34 mouse cellular contexts compared by ENCODE assay signal in genomic region chr14:62998977-62999376, GRCm38 (mm10). TPM values are rescaled to one million over a fixed set of nuclear protein-coding genes. Genes with fewer than 3 reads are reported as not detected.
DNase-seq lines count a peak whose midpoint lies in the region; ATAC-seq lines count a peak whose summit lies in the region.
"Had no signal": no experiment of that assay in that cellular context is flagged by ENCODE, and none has a peak within 500 bp of the region (broad histone marks: within the 10 kb centered on the region; RNA-seq: fewer than 3 reads in every experiment).

No protein-coding gene starts in this region.

- no peaks in the 10 kb centered on the region for H3K9me3 ChIP-seq in midbrain, embryonic 11.5 days (ENCODE audit: control insufficient read depth, low read length)
- H3K9me3 ChIP-seq in midbrain, embryonic 13.5 days = no peaks in the 10 kb centered on the region
- H3K9me3 ChIP-seq in hindbrain, embryonic 12.5 days (replicated peaks) = no peaks in the 10 kb centered on the region
- H3K9me3 ChIP-seq: forebrain, embryonic 10.5 days; forebrain, embryonic 13.5 days; hindbrain, embryonic 10.5 days; hindbrain, embryonic 15.5 days; intestine, embryonic 15.5 days had no signal

- H3K9ac ChIP-seq in midbrain, embryonic 11.5 days (ENCODE audit: low read length) = no peak overlapping the region
- no peak overlapping the region for H3K9ac ChIP-seq in midbrain, embryonic 13.5 days (replicated peaks)
- no peak overlapping the region for H3K9ac ChIP-seq in hindbrain, embryonic 12.5 days
- H3K9ac ChIP-seq: forebrain, embryonic 13.5 days; hindbrain, embryonic 15.5 days; intestine, embryonic 15.5 days had no signal

- H3K4me1 ChIP-seq in midbrain, embryonic 11.5 days (ENCODE audit: control insufficient read depth, insufficient read depth, low read length) = no peaks in the 10 kb centered on the region
- H3K4me1 ChIP-seq in midbrain, embryonic 13.5 days (replicated peaks) = no peaks in the 10 kb centered on the region
- H3K4me1 ChIP-seq in hindbrain, embryonic 12.5 days = no peaks in the 10 kb centered on the region
- H3K4me1 ChIP-seq: forebrain, embryonic 10.5 days; forebrain, embryonic 13.5 days; hindbrain, embryonic 10.5 days; hindbrain, embryonic 15.5 days; intestine, embryonic 15.5 days had no signal

- H3K4me2 ChIP-seq in midbrain, embryonic 11.5 days = no peak overlapping the region
- no peak overlapping the region for H3K4me2 ChIP-seq in midbrain, embryonic 13.5 days (replicated peaks)
- H3K4me2 ChIP-seq in hindbrain, embryonic 12.5 days (replicated peaks) = no peak overlapping the region
- H3K4me2 ChIP-seq: forebrain, embryonic 13.5 days; heart, embryonic 11.5 days; hindbrain, embryonic 15.5 days; intestine, embryonic 15.5 days had no signal

- DNase-seq in midbrain, embryonic 11.5 days (ENCODE audit: low spot score, missing footprints) = peak; percentile 2
- no peak for DNase-seq in urinary bladder, postnatal 4 days (ENCODE audit: low spot score in 2 of 2)
- DNase-seq: adrenal gland, adult 8-10 months; adrenal gland, postnatal 25 days; cerebellum, adult 11-12 months; cerebellum, adult 8-10 months; cerebellum, postnatal 10 days; cerebellum, postnatal 36 days; gastrocnemius, postnatal 10 days; gastrocnemius, postnatal 36 days; heart, adult 11 months had no signal

- H3K4me3 ChIP-seq in midbrain, embryonic 11.5 days (ENCODE audit: low read depth, low read length) = no peak overlapping the region
- H3K4me3 ChIP-seq in midbrain, embryonic 13.5 days (replicated peaks) = no peak overlapping the region
- H3K4me3 ChIP-seq in hindbrain, embryonic 12.5 days = no peak overlapping the region
- H3K4me3 ChIP-seq: forebrain, embryonic 10.5 days; forebrain, embryonic 13.5 days; hindbrain, embryonic 10.5 days; hindbrain, embryonic 15.5 days; intestine, embryonic 15.5 days had no signal

- no peak overlapping the region for H3K27ac ChIP-seq in midbrain, embryonic 11.5 days (ENCODE audit: low read depth, low read length)
- no peak overlapping the region for H3K27ac ChIP-seq in midbrain, embryonic 13.5 days
- H3K27ac ChIP-seq in hindbrain, embryonic 12.5 days = no peak overlapping the region
- H3K27ac ChIP-seq: forebrain, embryonic 10.5 days; forebrain, embryonic 13.5 days; hindbrain, embryonic 10.5 days; hindbrain, embryonic 15.5 days; intestine, embryonic 15.5 days had no signal

- no peak for ATAC-seq in midbrain, embryonic 11.5 days (ENCODE audit: low FRiP score)
- ATAC-seq in midbrain, embryonic 13.5 days = no peak
- peak; percentile 92 to 93 for ATAC-seq in hematopoietic stem cell, adult 5-6 weeks (replicated peaks in 1 of 2; ENCODE audit: insufficient read depth in 1 of 2, low FRiP score in 2 of 2, low TSS enrichment in 1 of 2, low read depth in 1 of 2, poor library complexity in 2 of 2, severe bottlenecking in 2 of 2)
- ATAC-seq in megakaryocyte progenitor cell, adult 5-6 weeks (replicated peaks; ENCODE audit: poor library complexity) = peak; percentile 92
- ATAC-seq in hindbrain, embryonic 12.5 days (ENCODE audit: low FRiP score) = no peak
- ATAC-seq: activated CD4-positive, CD25-positive, alpha-beta regulatory T cell, adult 4 months; CD4-positive, CD25-positive, alpha-beta regulatory T cell, adult 4 months; forebrain, embryonic 13.5 days; forebrain, embryonic 16.5 days; intestine, embryonic 15.5 days had no signal

- no peaks in the 10 kb centered on the region for H3K27me3 ChIP-seq in midbrain, embryonic 11.5 days (ENCODE audit: control insufficient read depth, insufficient read depth, low read length)
- H3K27me3 ChIP-seq in midbrain, embryonic 13.5 days = no peaks in the 10 kb centered on the region
- H3K27me3 ChIP-seq in hindbrain, embryonic 12.5 days = no peaks in the 10 kb centered on the region
- H3K27me3 ChIP-seq: forebrain, embryonic 13.5 days; hindbrain, embryonic 15.5 days; intestine, embryonic 15.5 days had no signal

- no peaks in the 10 kb centered on the region for H3K36me3 ChIP-seq in midbrain, embryonic 11.5 days (ENCODE audit: control insufficient read depth, insufficient read depth, low read length)
- no peaks in the 10 kb centered on the region for H3K36me3 ChIP-seq in midbrain, embryonic 13.5 days
- no peaks in the 10 kb centered on the region for H3K36me3 ChIP-seq in hindbrain, embryonic 12.5 days
- H3K36me3 ChIP-seq: forebrain, embryonic 10.5 days; hindbrain, embryonic 10.5 days; hindbrain, embryonic 15.5 days; intestine, embryonic 15.5 days had no signal

- WGBS in midbrain, embryonic 11.5 days = 82% methylated on average over 4 of the region's 4 CpGs
- 90% methylated on average over 4 of the region's 4 CpGs for WGBS in midbrain, embryonic 13.5 days
- WGBS in hindbrain, embryonic 12.5 days = 88% methylated on average over 4 of the region's 4 CpGs

RNA-seq across cellular contexts. Expression of gene Defb47, which starts 1.1 kb away (rescaled TPM):
- polyA plus RNA-seq in midbrain, embryonic 11.5 days (2014; fragmentation: Nextera tagmentation; extraction: Ambion mirVana) = not detected in 2 replicates
- polyA plus RNA-seq in midbrain, embryonic 13.5 days (2015; fragmentation: Nextera tagmentation; extraction: Ambion mirVana) = not detected in 2 replicates
- total RNA-seq in hematopoietic stem cell, adult 5-6 weeks (2017) = not detected in 2 replicates
- total RNA-seq in megakaryocyte progenitor cell, adult 5-6 weeks (2015) = not detected in 2 replicates
- not detected in 2 replicates for total RNA-seq in megakaryocyte progenitor cell, adult 5-6 weeks (2017)
- not detected in 2 replicates for polyA plus RNA-seq in hindbrain, embryonic 12.5 days (2016; fragmentation: Nextera tagmentation; extraction: Ambion mirVana)
- total RNA-seq: adrenal gland, adult 8-10 months; adrenal gland, postnatal 25 days; ES-E14; gastrocnemius, adult 18-20 months; gastrocnemius, postnatal 10 days; gastrocnemius, postnatal 36 days; heart, adult 8-10 months; heart, postnatal 25 days had no signal
- polyA plus RNA-seq: activated CD4-positive, CD25-positive, alpha-beta regulatory T cell, adult 4 months; brain, embryonic 14.5 days; CD4-positive, CD25-positive, alpha-beta regulatory T cell, adult 4 months; embryonic facial prominence, embryonic 11.5 days; embryonic facial prominence, embryonic 14.5 days; forebrain, embryonic 10.5 days; forebrain, embryonic 13.5 days; forebrain, embryonic 16.5 days; heart, embryonic 11.5 days; heart, embryonic 14.5 days; heart, postnatal 0 days; hindbrain, embryonic 10.5 days; hindbrain, embryonic 15.5 days; intestine, embryonic 15.5 days had no signal

RNA-seq across cellular contexts. Expression of gene Defb43, which starts 12.6 kb away (rescaled TPM):
- polyA plus RNA-seq in midbrain, embryonic 11.5 days (2014; fragmentation: Nextera tagmentation; extraction: Ambion mirVana) = not detected in 2 replicates
- polyA plus RNA-seq in midbrain, embryonic 13.5 days (2015; fragmentation: Nextera tagmentation; extraction: Ambion mirVana) = not detected in 2 replicates
- total RNA-seq in hematopoietic stem cell, adult 5-6 weeks (2017) = not detected in 2 replicates
- not detected in 2 replicates for total RNA-seq in megakaryocyte progenitor cell, adult 5-6 weeks (2015)
- total RNA-seq in megakaryocyte progenitor cell, adult 5-6 weeks (2017) = not detected in 2 replicates
- polyA plus RNA-seq in hindbrain, embryonic 12.5 days (2016; fragmentation: Nextera tagmentation; extraction: Ambion mirVana) = not detected in 2 replicates
- total RNA-seq: adrenal gland, adult 8-10 months; adrenal gland, postnatal 25 days; ES-E14; gastrocnemius, adult 18-20 months; gastrocnemius, postnatal 10 days; gastrocnemius, postnatal 36 days; heart, adult 8-10 months; heart, postnatal 25 days had no signal
- polyA plus RNA-seq: activated CD4-positive, CD25-positive, alpha-beta regulatory T cell, adult 4 months; brain, embryonic 14.5 days; C2C12; CD4-positive, CD25-positive, alpha-beta regulatory T cell, adult 4 months; embryonic facial prominence, embryonic 11.5 days; embryonic facial prominence, embryonic 14.5 days; forebrain, embryonic 10.5 days; forebrain, embryonic 13.5 days; forebrain, embryonic 16.5 days; heart, embryonic 11.5 days; heart, embryonic 14.5 days; heart, postnatal 0 days; hindbrain, embryonic 10.5 days; hindbrain, embryonic 15.5 days; intestine, embryonic 15.5 days had no signal

RNA-seq across cellular contexts. Expression of gene Defb48, which starts 14.7 kb away (rescaled TPM):
- polyA plus RNA-seq in midbrain, embryonic 11.5 days (2014; fragmentation: Nextera tagmentation; extraction: Ambion mirVana) = not detected in 2 replicates
- polyA plus RNA-seq in midbrain, embryonic 13.5 days (2015; fragmentation: Nextera tagmentation; extraction: Ambion mirVana) = not detected in 2 replicates
- not detected in 2 replicates for total RNA-seq in hematopoietic stem cell, adult 5-6 weeks (2017)
- total RNA-seq in megakaryocyte progenitor cell, adult 5-6 weeks (2015) = not detected in 2 replicates
- not detected in 2 replicates for total RNA-seq in megakaryocyte progenitor cell, adult 5-6 weeks (2017)
- polyA plus RNA-seq in hindbrain, embryonic 12.5 days (2016; fragmentation: Nextera tagmentation; extraction: Ambion mirVana) = not detected in 2 replicates
- total RNA-seq: adrenal gland, adult 8-10 months; adrenal gland, postnatal 25 days; ES-E14; gastrocnemius, adult 18-20 months; gastrocnemius, postnatal 10 days; gastrocnemius, postnatal 36 days; heart, adult 8-10 months; heart, postnatal 25 days had no signal
- polyA plus RNA-seq: activated CD4-positive, CD25-positive, alpha-beta regulatory T cell, adult 4 months; brain, embryonic 14.5 days; C2C12; CD4-positive, CD25-positive, alpha-beta regulatory T cell, adult 4 months; embryonic facial prominence, embryonic 11.5 days; embryonic facial prominence, embryonic 14.5 days; forebrain, embryonic 10.5 days; forebrain, embryonic 13.5 days; forebrain, embryonic 16.5 days; heart, embryonic 11.5 days; heart, embryonic 14.5 days; heart, postnatal 0 days; hindbrain, embryonic 10.5 days; hindbrain, embryonic 15.5 days; intestine, embryonic 15.5 days had no signal

RNA-seq across cellular contexts. Expression of gene Defb42, which starts 47.8 kb away (rescaled TPM):
- not detected in 2 replicates for polyA plus RNA-seq in midbrain, embryonic 11.5 days (2014; fragmentation: Nextera tagmentation; extraction: Ambion mirVana)
- polyA plus RNA-seq in midbrain, embryonic 13.5 days (2015; fragmentation: Nextera tagmentation; extraction: Ambion mirVana) = not detected in 2 replicates
- total RNA-seq in hematopoietic stem cell, adult 5-6 weeks (2017) = not detected in 2 replicates
- total RNA-seq in megakaryocyte progenitor cell, adult 5-6 weeks (2015) = not detected in 2 replicates
- total RNA-seq in megakaryocyte progenitor cell, adult 5-6 weeks (2017) = not detected in 2 replicates
- 0.31 TPM in 1 of 2 replicates, not detected in the other for polyA plus RNA-seq in hindbrain, embryonic 12.5 days (2016; fragmentation: Nextera tagmentation; extraction: Ambion mirVana)
- total RNA-seq: gastrocnemius, adult 18-20 months; gastrocnemius, postnatal 10 days; gastrocnemius, postnatal 36 days had no signal
- polyA plus RNA-seq: brain, embryonic 14.5 days; CD4-positive, CD25-positive, alpha-beta regulatory T cell, adult 4 months; embryonic facial prominence, embryonic 11.5 days; forebrain, embryonic 10.5 days; forebrain, embryonic 13.5 days had no signal

RNA-seq across cellular contexts. Expression of gene Defb30, which starts 50.8 kb away (rescaled TPM):
- polyA plus RNA-seq in midbrain, embryonic 11.5 days (2014; fragmentation: Nextera tagmentation; extraction: Ambion mirVana) = not detected in 2 replicates
- polyA plus RNA-seq in midbrain, embryonic 13.5 days (2015; fragmentation: Nextera tagmentation; extraction: Ambion mirVana) = not detected in 2 replicates
- not detected in 2 replicates for total RNA-seq in hematopoietic stem cell, adult 5-6 weeks (2017)
- not detected in 2 replicates for total RNA-seq in megakaryocyte progenitor cell, adult 5-6 weeks (2015)
- not detected in 2 replicates for total RNA-seq in megakaryocyte progenitor cell, adult 5-6 weeks (2017)
- not detected in 2 replicates for polyA plus RNA-seq in hindbrain, embryonic 12.5 days (2016; fragmentation: Nextera tagmentation; extraction: Ambion mirVana)
- total RNA-seq: adrenal gland, adult 8-10 months; adrenal gland, postnatal 25 days; gastrocnemius, adult 18-20 months; gastrocnemius, postnatal 10 days; gastrocnemius, postnatal 36 days; heart, adult 8-10 months; heart, postnatal 25 days had no signal
- polyA plus RNA-seq: activated CD4-positive, CD25-positive, alpha-beta regulatory T cell, adult 4 months; brain, embryonic 14.5 days; C2C12; CD4-positive, CD25-positive, alpha-beta regulatory T cell, adult 4 months; embryonic facial prominence, embryonic 11.5 days; embryonic facial prominence, embryonic 14.5 days; forebrain, embryonic 10.5 days; forebrain, embryonic 13.5 days; forebrain, embryonic 16.5 days; heart, embryonic 11.5 days; heart, embryonic 14.5 days; heart, postnatal 0 days; hindbrain, embryonic 10.5 days; hindbrain, embryonic 15.5 days; intestine, embryonic 15.5 days had no signal

Comparison
In these comparisons a context has a peak if more than half of its experiments do, and no peak if none do; other contexts are left out.
1. ATAC-seq: peak in hematopoietic stem cell, adult 5-6 weeks (2 of 2) and megakaryocyte progenitor cell, adult 5-6 weeks (single experiment); none in midbrain, embryonic 11.5 days (single experiment), midbrain, embryonic 13.5 days (single experiment) and hindbrain, embryonic 12.5 days (single experiment).